23 mouse cellular contexts compared by ENCODE assay signal in genomic region chr16:23327266-23327665, GRCm38 (mm10).
"Had no signal": no experiment of that assay in that cellular context is flagged by ENCODE, and none has a peak within 500 bp of the region (broad histone marks: within the 10 kb centered on the region; RNA-seq: fewer than 3 reads in every experiment).

No protein-coding gene starts in this region.

- ATAC-seq: hindbrain, postnatal 0 days; intestine, embryonic 15.5 days; intestine, postnatal 0 days had no signal

- H3K27me3 ChIP-seq: heart, embryonic 13.5 days; heart, embryonic 15.5 days; hindbrain, embryonic 13.5 days; hindbrain, embryonic 15.5 days; intestine, embryonic 15.5 days; limb, embryonic 13.5 days; limb, embryonic 15.5 days had no signal

- H3K36me3 ChIP-seq: heart, embryonic 15.5 days; intestine, embryonic 15.5 days had no signal

- H3K9ac ChIP-seq: heart, embryonic 13.5 days; heart, embryonic 15.5 days; hindbrain, embryonic 13.5 days; hindbrain, embryonic 15.5 days; intestine, embryonic 15.5 days; limb, embryonic 13.5 days; limb, embryonic 15.5 days had no signal

- DNase-seq: gastrocnemius, postnatal 14 days; gastrocnemius, postnatal 36 days; heart, adult 2 months; heart, postnatal 14 days; heart, postnatal 36 days; kidney, adult 18-20 months; kidney, adult 8-10 months; kidney, postnatal 14 days; kidney, postnatal 36 days; layer of hippocampus, adult 9-11 months; layer of hippocampus, postnatal 36 days; left cerebral cortex, postnatal 4 days had no signal

- H3K4me3 ChIP-seq: heart, adult 2 months; heart, embryonic 13.5 days; heart, embryonic 15.5 days; hindbrain, embryonic 13.5 days; hindbrain, embryonic 15.5 days; intestine, embryonic 15.5 days; limb, embryonic 13.5 days; limb, embryonic 15.5 days had no signal

- H3K4me2 ChIP-seq: heart, embryonic 11.5 days; heart, embryonic 13.5 days; heart, embryonic 15.5 days; hindbrain, embryonic 13.5 days; hindbrain, embryonic 15.5 days; intestine, embryonic 15.5 days; limb, embryonic 13.5 days; limb, embryonic 15.5 days had no signal

- H3K4me1 ChIP-seq: hindbrain, embryonic 15.5 days had no signal

- H3K27ac ChIP-seq: heart, adult 2 months; heart, embryonic 13.5 days; heart, embryonic 15.5 days; hindbrain, embryonic 13.5 days; hindbrain, embryonic 15.5 days; hindbrain, postnatal 0 days; intestine, embryonic 15.5 days; kidney, postnatal 0 days; limb, embryonic 13.5 days; limb, embryonic 15.5 days had no signal

- H3K9me3 ChIP-seq: heart, embryonic 13.5 days; heart, embryonic 15.5 days; hindbrain, embryonic 13.5 days; hindbrain, embryonic 15.5 days; intestine, embryonic 15.5 days; limb, embryonic 13.5 days; limb, embryonic 15.5 days had no signal
